Mouse (Mus musculus) regulatory T cell (primary cell): ENCODE measurements around the gene Gabbr2.

ENCODE experiments used
- in situ Hi-C: fragments of 300-600 bp; cut with MboI, MseI; formaldehyde crosslinking; loops from one replicate; pipeline ENCODE4 v1.15.1; 2025; ENCODE audit warnings: high pct_unique_total_duplicates

Gene Gabbr2

DNA sequence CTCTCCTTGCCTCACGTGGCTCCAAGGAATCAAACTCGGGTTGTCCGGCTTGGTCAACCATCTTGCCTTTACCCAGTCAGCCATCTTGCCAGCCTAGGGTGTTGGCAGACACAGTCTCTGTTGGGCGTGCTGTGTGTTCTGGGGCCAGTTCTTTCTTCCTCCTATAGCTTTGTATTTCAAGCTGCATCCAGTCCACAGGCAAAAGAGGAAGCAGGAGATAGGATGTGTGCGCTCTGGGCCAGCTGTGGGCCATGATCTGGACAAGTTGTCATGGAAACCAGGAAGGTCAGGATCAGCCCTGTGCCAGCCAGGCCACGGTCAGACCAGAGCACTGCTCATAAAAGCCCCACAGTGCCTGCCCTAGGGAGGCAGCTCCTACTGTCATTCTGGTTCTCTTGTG lies 74.9 kb downstream of the Gabbr2 start:
- in situ Hi-C loops = no loop called here

DNA sequence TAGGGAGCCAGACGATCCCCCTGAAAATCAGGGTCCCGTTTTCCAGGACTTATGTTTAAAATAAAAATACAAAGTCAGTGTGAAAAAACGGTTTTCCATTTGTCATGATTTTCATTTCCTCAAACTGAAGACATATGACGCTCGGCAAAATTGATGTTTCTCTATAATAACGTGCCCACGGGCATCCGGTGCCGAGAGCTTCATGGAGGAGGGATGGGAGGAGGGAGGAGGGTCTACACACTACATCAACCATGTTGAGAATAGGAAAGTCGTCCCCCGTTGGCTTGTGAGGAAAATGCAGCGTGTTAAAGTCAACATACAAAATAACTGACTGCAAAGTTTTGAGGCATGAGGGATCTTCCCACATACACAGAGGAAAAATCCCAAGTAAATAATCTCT lies 75.7 kb downstream of the Gabbr2 start:
- in situ Hi-C loops = no loop called here

DNA sequence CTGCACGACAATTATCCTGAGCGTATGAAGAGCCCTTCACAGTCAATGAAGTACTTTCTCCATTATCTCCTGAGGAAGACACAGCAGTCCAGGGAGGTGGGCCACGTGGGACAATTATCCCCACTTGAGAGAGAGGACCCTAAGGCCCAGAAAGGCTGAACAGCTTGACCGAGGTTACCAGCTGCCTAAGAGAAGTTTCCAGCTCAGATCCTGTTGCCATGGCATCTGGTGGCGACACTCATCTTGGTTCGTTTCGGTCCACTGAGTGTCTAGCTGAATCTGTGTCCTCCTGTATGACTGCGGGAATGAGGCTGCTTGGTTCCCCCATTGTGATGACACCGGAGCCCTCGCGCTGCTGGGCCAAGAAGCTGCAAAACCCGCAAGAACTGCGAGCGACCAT lies 76.2 kb downstream of the Gabbr2 start:
- in situ Hi-C loops = no loop called here

DNA sequence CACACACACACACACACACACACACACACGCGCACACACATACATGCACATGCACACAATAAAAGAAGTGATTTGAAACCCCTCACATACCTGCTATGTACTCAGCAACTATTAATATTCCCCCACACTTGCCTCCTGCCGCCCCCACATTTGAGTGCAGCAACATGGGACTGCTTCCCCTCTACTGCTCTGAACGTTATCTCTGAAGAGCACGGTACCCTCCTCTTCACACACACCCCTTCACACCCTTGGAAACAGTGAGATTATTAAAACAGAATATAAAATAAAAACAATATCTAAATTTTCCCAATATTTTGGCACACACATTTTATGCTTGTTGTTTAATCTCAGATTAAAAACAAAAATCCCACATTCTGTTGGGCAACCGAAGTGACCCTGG lies 77.1 kb downstream of the Gabbr2 start:
- in situ Hi-C loops = no loop called here

DNA sequence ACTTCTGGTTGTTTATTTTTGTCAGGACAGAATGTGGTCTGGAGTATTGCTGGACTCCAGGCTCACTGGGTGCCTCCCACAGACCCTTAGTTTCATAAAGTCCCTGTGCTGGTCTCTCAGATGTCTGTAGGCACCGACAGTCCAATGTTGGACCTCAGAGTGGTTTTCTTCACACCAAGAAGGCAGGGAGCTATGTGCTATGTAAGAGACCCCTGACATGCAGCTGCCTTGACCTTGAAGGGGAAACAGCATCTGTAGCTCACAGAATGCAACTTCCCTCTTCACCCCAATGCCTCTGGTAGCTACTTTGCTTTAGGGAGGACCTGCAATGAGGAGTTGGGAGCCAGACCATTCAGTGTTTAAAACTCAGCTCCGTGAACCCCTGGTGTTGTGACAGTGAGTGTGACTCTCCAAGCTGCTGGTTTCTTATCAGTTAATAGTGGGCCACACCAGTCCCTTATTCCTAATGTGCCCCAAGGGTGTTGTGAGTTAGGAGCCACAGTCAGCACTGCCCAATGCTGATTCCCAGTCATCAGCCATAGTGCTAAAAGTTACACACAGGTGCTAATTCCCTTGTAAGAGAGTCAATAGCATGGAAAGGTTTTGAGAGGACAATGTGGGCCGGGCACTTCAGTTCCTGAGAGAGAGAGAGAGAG lies 85.5 kb downstream of the Gabbr2 start:
- in situ Hi-C loops = no loop called here

DNA sequence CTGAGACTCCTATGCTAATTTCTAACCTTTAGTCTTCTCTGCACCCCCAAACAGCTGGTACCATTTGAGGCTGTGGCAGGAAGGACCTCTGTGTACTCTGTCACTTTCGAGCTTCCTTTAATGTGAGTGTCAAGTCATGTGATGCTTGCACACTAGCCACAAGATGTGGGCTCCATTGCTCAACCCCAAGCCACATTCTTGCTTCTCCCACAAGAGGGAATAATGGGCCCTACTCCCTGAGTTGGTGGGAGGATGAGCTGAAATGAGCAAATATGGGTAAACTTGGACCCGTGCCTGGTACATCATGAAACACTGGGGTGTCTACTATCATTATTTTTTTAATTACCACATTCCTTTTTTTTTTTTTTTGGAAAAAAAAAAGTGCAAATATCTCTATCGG lies 86.5 kb downstream of the Gabbr2 start:
- in situ Hi-C loops = no loop called here

DNA sequence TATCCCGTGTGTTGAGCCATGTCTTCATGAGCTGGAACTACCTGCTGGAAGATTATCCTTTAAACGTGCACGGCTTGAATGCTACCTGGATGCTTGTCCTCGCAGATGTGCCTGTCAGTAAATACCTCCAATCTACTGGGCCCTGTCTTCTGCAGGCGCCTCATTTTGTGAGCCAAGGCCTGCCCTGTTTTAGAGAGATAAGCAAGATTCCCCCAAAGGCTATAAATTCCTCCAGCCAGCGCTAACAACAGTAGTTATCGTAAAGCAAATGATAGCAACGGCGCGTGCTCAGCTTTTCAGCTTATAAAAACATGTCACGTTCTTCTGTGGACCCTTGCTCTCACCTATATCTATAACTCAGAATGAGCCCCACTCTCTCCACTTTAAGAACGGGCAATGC lies 87.5 kb downstream of the Gabbr2 start:
- in situ Hi-C loops = no loop called here

DNA sequence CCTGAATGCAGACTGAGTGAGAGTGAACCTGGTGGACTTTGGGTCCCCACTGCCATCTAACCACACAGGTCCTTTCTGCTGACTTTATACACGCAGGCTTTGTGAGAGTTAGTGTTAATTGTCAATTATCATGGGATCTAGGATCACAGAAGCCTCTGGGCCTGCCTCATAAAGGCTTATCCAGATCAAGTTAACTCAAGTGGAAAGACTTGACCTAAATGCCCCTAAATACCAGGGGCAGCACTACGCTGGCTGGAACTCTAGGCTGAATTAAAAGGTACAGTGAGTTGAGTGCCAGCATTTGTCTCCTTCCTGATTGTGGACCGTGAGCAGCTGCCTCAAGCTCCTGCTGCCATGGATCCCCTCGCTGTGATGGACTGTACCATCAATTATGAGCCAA lies 93.1 kb downstream of the Gabbr2 start:
- in situ Hi-C loops = no loop called here

DNA sequence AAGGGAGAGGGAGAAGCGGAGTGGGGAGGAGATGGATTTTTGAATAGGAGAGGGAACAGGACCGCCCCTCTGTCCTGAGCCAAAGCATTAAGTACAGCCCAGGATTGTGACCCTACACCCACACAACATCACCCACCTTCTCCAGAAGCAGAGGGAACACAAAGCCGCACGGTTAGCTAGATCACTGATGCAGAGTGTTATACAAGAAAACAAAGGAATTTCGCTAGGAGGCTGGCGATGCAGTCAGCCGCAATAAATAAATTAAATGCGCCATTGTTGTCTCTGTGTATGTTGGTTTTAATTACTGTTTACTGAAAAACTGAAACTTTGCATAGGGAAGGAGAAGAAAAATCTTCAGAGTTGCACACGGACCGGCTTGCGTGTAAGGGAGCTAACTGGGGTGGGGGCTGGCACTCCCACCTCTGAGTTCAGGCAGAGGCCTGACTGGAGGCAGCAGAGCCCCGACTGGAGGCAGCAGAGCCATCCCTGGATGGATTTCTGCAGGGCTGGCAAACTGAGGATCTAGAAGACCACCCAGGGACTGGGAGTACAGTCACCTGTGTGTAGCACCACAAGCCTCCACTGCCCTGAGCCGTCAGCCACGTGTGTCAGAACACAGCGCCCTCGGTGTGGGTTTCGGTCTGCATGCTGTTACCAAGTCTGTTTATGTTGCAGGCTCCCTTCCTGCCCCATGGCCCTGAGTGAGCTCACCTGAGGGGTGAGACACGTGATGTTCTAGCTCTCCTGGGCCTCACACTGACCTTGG lies 93.9 kb downstream of the Gabbr2 start:
- in situ Hi-C loops = no loop called here

DNA sequence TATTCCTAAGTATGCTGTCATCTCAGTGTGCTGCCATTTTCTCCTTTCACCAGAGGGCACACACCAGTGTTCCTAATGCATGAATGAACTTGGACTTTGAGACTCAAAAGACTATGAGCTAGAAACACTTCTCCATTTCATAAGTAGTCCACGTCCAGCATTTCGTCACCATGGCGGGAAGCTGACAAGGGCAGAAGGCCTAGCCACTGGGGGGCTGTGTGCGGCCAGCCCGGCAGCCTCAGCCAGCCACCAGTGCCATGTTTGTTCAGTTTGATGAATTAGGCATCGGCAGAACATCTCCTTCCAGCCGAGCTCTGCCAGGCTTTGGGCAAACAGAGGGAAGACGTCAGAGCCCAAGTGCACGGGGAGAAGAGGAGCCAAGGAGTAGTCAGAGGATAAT lies 97.5 kb downstream of the Gabbr2 start:
- in situ Hi-C loops = no loop called here

DNA sequence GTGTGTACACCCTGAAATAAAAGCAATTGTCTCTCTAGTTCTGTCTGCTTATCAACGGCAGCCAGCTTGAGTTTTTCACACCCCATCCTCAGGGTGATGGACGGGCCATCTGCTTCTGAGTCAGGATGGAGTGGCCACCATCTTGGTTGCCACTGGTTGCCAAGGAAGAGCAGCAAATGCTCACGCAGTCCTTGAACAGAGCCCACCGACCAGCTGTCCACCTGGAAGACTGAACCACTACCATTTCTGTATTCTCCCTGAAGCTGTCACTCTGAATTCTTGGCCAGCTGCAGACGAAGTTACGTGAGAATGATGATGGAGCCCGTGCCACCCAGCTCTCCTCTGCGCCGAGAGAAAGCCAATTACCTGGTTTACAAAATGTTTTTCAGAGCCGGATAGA lies 102.5 kb downstream of the Gabbr2 start:
- in situ Hi-C loops = no loop called here

DNA sequence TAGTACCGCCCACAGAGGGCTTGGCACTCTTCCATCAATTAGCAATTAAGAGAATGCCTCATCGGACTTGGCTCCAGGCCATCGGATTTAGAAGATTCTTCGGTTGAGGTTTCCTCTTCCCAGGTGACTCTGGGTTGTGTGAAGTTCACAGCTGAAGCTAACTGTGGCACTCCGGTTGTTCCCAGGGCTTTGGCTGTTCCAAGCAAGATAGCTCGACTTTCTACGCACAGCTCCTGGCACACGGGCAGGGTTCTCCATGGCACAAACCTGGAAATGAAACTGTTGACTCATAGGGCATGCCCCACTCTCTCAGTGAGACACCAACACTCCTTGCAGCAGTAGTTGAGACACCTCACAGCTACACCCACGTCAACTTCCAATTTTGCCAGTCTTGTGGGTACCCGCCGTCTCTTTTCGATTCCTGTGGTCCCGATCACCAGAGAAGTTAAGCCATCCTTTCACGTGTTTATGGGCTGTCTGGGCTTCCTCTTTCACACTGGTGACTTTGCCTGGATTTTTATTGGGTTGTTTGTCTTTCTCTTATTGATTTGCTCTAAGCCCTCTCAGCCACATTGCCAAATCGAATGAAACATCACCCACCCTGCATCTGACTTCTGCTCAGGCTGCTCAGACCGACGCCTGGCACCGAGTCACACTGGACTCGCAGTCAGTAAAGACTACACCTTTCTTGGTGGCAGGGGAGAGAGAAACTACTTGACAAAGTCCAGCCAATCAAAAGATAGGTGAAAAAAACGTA lies 105.9 kb downstream of the Gabbr2 start:
- in situ Hi-C loops = no loop called here

DNA sequence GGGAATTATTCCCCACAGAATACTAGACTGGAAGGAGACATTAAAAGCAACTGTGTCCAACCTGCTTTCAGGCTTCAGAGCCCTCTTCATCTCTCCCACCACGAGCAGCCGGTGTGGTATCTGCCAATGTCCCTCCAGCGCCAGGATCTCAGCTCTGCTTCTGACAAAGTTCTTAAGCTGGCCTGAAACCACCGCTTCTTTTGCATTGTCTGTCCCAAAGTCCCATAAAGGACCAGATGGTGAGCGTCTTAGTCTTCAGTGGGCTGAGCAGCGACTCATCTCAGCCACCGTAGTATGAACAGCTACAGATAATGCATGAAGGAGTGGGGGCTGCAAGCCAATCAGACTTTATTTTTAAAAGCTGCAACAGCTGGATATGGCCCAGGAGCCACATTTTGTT lies 107.5 kb downstream of the Gabbr2 start:
- in situ Hi-C loops = no loop called here

DNA sequence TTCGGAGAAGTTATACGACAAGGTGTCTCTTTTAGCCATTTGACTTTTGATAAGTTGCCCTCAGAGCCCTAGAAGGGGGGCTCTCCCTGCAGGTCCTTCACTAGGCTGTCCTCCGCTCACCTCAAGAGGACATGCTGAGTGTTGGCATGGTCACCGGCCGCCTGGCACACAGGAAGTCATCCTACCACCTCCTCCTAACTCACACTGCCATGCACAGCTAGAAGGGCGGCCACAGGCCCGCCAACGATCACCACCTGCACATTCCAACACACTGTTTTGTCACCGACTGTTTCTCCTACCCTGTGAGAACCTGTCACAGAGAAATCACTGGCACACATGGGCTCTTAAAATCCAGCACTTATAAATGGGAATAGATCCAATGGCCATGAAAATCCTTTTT lies 108.1 kb downstream of the Gabbr2 start:
- in situ Hi-C loops = no loop called here

DNA sequence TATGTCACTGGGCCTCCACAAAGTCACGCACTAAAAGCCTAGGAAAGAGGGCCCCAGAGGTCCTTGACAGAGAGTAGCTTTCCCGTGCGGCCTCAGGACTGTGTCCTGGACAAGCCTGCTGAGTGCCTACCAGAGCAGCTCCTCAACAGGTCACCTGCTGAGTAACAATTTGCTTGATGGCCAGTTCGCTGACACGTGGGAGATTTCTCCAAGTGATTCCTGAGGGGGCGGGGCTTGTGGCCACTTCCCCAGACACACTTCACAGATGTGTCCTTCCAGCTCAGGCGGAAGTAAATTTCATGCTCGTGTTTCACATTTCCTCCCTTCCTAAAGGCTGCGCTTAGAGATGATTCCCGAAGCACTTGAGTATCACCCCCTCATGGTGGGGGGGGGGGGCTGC lies 108.6 kb downstream of the Gabbr2 start:
- in situ Hi-C loops = no loop called here

DNA sequence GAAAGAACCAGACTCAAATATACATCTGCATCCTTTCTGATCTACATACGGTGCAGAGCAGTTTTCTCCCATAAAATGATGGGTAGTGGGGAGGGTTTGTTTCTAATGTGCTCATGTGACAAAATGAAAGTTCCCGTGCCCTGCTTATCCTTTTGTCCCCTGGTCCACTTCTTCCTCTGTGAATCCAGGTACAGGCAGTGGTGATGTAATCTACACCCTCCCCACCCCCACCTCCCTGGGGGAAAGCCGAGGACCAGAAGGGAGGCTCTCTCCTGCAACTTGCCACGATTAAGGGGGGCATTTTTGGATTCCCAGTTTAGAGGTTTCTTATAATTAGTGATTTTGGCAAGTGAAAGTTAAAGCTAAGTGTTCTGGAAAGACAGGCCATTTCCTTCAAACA lies 110.4 kb downstream of the Gabbr2 start:
- in situ Hi-C loops = no loop called here

DNA sequence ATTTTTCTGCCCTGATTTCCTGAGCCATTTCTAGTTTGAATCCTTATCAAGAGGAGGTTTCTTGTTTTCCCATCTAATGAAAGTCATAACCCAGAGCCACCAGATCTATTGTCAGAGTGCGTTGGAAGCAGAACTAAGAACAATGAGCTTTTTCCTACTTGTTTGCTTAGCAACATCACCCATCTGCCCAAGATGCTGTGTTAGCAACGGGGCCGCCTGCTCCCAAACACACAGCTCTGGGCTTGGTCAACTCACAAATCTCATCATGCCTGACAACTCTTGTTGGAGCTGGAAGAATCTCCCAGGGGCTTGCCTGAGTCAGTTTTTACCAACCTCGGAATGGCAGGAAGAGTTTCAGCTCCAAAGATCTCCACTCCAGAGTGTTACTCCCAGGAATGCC lies 111.7 kb downstream of the Gabbr2 start:
- in situ Hi-C loops = no loop called here

DNA sequence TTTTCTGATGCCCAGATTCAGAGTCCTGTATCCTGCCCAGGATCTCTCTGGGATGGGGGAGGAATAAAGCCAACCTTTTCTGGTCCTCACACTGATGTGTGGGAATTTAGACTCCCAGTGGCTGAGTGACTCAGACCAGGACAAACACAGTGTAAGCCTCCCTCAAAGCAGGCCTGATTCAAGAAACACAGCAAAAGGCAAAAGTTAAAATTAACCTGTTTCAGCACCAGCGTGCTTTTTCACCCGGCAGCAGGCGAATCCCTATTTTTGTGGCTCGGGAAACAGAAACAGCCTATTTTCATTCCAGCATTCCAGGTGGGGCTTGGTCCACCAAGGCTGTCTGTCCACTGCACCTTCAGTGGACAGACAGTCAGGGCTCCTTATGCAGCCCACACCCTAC lies 118.9 kb downstream of the Gabbr2 start:
- in situ Hi-C loops = no loop called here

DNA sequence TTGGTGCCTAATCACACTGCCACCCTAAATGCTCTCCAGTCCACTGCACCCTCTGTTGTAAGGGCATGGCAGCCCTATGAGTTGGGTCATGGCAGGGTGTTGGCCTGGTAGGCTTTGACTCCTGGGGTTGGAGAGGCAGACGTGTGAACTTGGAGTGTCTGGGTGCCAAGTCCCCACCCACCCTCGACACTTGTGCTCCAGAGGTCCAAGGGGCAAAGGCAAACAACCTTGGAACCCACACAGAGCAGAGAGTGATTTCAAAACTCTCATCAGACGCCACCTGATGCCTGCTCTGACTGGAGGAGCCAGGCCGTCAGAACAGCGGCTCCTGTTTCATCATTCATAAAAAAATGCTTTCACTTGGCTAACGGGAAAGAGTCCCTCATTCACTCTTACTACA lies 121.5 kb downstream of the Gabbr2 start:
- in situ Hi-C loops = no loop called here

DNA sequence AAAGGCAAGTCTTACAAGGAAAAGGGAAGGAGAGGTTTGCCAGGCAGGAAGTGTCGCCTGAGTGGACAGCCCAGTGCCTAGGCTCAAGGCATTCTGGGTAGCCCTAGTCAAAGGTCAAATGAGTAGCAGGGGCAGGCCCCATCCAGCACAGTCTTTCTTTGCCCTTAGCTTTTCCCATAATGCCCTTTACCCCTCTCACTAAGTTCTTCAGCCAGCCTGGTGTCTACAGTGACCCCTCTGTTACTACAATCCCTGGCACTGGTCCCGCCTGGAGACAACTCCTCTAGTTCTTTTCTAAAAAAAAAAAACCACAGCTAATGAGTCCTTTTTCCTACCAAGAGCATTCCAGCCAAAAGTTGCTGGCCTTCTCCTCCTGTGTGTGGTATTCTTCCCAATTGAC lies 122.3 kb downstream of the Gabbr2 start:
- in situ Hi-C loops = no loop called here

DNA sequence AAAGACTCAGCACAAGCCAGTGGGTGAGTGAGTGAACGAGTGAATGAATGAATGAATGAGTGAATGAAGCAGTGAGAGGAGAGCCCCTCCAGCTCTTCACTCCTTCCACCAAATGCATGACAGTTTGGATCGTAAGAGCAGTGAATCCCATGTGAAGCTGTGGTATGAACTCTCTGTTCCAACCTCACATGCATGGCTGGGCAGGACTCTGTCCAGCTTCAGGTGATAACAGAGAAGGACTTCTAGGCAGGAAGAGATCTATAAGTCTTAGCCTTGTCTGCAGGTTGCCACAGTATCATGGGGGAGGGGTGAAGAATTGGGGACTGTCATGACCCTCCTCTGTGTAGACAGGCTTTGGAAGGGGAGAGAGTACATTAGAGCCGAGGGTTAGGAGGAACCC lies 122.8 kb downstream of the Gabbr2 start:
- in situ Hi-C loops = no loop called here

DNA sequence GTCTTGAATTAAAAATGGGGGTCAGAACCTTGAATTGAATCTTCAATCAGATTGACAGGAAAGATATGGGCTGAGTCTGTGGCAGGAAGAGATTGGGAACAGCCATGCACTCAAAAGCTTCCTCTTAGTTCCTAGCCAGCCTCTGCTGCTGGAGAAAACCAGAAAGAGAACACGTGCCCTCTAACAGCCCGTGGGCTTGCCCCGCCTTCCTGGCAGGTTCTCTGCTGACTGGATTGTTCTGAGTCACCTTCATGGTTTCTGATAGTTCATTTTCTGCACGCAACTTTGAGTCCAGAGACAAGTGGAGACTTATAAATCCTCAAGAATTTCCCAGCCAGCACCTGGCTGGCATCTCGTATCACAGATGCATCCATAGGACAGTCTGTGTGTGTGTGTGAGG lies 123.5 kb downstream of the Gabbr2 start:
- in situ Hi-C loops = no loop called here

DNA sequence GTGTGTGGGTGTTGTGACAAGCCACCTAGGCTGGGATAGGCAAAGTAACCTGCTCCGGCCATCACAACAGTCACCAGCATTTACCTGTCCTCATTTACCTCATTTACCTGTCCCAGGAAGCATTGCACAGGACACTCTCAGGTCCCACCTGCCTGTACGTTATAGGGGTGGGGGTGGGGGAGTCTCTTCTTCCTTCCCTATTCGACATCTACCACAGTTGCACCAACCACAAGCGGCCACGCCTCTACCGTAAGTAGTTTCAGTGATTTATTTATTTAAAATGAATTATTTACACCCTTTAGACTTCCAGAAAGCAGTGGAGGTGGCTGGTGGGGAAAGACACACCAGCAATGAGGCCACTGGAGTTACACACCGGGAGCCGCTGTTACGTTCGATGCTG lies 123.9 kb downstream of the Gabbr2 start:
- in situ Hi-C loops = no loop called here
